Mouse (Mus musculus) erythroblast, embryonic 14.5 days (primary cell): ENCODE data around the gene Sox13.

Experiments used
- GATA1 ChIP-seq: IDR thresholded peaks from 2 replicates; pipeline ENCODE4 v1.6.1; 2012; ENCODE audit warnings: low read length, inconsistent platforms, mixed read lengths
- TAL1 ChIP-seq: IDR thresholded peaks from 3 replicates; pipeline ENCODE4 v1.6.1; 2012; ENCODE audit warnings: low read length, inconsistent platforms, mixed read lengths

DNA sequence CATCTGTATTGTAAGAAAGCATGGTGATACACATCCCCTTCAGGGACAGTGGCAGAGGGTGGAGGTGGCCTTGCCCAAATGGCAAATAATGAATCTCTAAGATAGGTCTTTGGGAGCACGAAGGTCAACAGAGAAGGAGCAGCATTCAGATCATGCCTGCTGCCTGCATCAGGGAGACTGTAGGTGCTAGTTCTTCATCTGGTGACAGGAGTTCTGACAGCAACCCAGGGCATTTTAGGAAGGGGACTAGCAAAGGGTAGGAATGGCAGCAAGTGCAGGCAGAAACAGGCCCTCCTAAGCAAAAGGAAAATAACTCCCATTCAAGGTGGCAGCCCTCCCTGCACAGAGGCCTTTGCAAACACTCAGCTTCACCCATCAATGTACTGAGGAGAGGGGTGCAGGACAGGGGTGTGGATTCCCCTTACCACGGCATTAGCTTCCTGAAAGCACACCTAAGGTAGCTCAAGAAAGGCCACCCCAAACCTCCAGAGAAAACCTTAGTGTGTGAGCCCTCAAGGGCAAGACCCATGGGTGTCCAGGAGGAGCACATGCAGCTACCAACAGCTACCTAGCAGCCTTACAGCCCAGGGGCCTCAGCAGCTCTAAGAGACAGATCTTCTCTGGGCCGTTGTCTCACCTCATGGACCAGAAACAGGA lies 4.9 kb downstream of the Sox13 start:
- TF ChIP-seq TAL1 (no peak), GATA1 (no peak)
